ENCODE assay signal across 12 mouse cellular contexts in genomic region chr17:27200801-27201200, GRCm38 (mm10). TPM values are rescaled to one million over a fixed set of nuclear protein-coding genes. Genes with fewer than 3 reads are reported as not detected.
DNase-seq lines count a peak whose midpoint lies in the region; ATAC-seq and TF ChIP-seq lines count a peak whose summit lies in the region.
"Had no signal": no experiment of that assay in that cellular context is flagged by ENCODE, and none has a peak within 500 bp of the region (broad histone marks: within the 10 kb centered on the region; RNA-seq: fewer than 3 reads in every experiment).

No protein-coding gene starts in this region.

- 73% methylated on average over 11 of the region's 11 CpGs for WGBS in liver, postnatal 0 days (ENCODE audit: insufficient replicate concordance)
- 86% methylated on average over 11 of the region's 11 CpGs for WGBS in liver, embryonic 12.5 days (ENCODE audit: insufficient replicate concordance)
- 15% methylated on average over 11 of the region's 11 CpGs for WGBS in kidney, embryonic 16.5 days
- WGBS in neural tube, embryonic 14.5 days = 9% methylated on average over 11 of the region's 11 CpGs
- 88% methylated on average over 11 of the region's 11 CpGs for WGBS in hindbrain, embryonic 11.5 days

- no peak for TF ChIP-seq EP300 in liver, postnatal 0 days (IDR thresholded peaks at IDR 0.05; ENCODE audit: low read depth)

- H3K9ac ChIP-seq in liver, postnatal 0 days (replicated peaks) = no peak overlapping the region
- no peak overlapping the region for H3K9ac ChIP-seq in liver, embryonic 12.5 days
- peak overlapping the region; percentile 5; the same call in 1 of the 2 replicates for H3K9ac ChIP-seq in kidney, embryonic 16.5 days (replicated peaks; ENCODE audit: low read length)
- H3K9ac ChIP-seq in neural tube, embryonic 14.5 days (replicated peaks; ENCODE audit: low read depth, low read length) = 0 out of 2 replicates have a peak overlapping the region, but pooled peaks have one; percentile 28
- H3K9ac ChIP-seq in hindbrain, embryonic 11.5 days (ENCODE audit: low read depth, low read length) = no peak overlapping the region

- DNase-seq in adrenal gland, adult 2 months = peak; percentile 55
- no peak for DNase-seq in adrenal gland, postnatal 25 days
- DNase-seq in liver, postnatal 0 days = no peak
- DNase-seq in hindbrain, embryonic 11.5 days (ENCODE audit: low spot score) = no peak
- DNase-seq: heart, postnatal 14 days; lung, postnatal 14 days had no signal

- no peaks in the 10 kb centered on the region for H3K27me3 ChIP-seq in liver, postnatal 0 days (ENCODE audit: insufficient read depth, low read length)
- H3K27me3 ChIP-seq in liver, embryonic 12.5 days (replicated peaks) = no peaks in the 10 kb centered on the region
- no peaks in the 10 kb centered on the region for H3K27me3 ChIP-seq in kidney, embryonic 16.5 days (ENCODE audit: insufficient read depth, low read length)
- H3K27me3 ChIP-seq in neural tube, embryonic 14.5 days (ENCODE audit: control insufficient read depth, insufficient read depth, low read length) = no peaks in the 10 kb centered on the region
- H3K27me3 ChIP-seq in hindbrain, embryonic 11.5 days (ENCODE audit: control insufficient read depth, insufficient read depth, low read length) = no peaks in the 10 kb centered on the region

- no peak overlapping the region for H3K4me3 ChIP-seq in liver, postnatal 0 days (ENCODE audit: low read depth, low read length)
- no peak overlapping the region for H3K4me3 ChIP-seq in liver, embryonic 12.5 days
- no peak overlapping the region for H3K4me3 ChIP-seq in kidney, embryonic 16.5 days (ENCODE audit: low read length)
- H3K4me3 ChIP-seq in neural tube, embryonic 14.5 days (ENCODE audit: low read depth, low read length) = no peak overlapping the region
- no peak overlapping the region for H3K4me3 ChIP-seq in hindbrain, embryonic 11.5 days (ENCODE audit: low read depth, low read length)

- H3K9me3 ChIP-seq in liver, postnatal 0 days (ENCODE audit: low read length) = no peaks in the 10 kb centered on the region
- peaks cover 4% of the 10 kb centered on the region; the same call in 1 of the 2 replicates for H3K9me3 ChIP-seq in liver, embryonic 12.5 days (replicated peaks)
- peaks cover 4% of the 10 kb centered on the region for H3K9me3 ChIP-seq in kidney, embryonic 16.5 days (ENCODE audit: low read length)
- H3K9me3 ChIP-seq in neural tube, embryonic 14.5 days (ENCODE audit: control insufficient read depth, low read length) = no peaks in the 10 kb centered on the region
- no peaks in the 10 kb centered on the region for H3K9me3 ChIP-seq in hindbrain, embryonic 11.5 days (ENCODE audit: control insufficient read depth, low read length)

- ATAC-seq in liver, postnatal 0 days = no peak
- no peak for ATAC-seq in liver, embryonic 12.5 days
- ATAC-seq in kidney, embryonic 16.5 days (ENCODE audit: low FRiP score, low TSS enrichment) = no peak
- 0 out of 2 replicates have a peak, but pooled peaks have one; percentile 13 for ATAC-seq in neural tube, embryonic 14.5 days (ENCODE audit: low read depth)
- no peak for ATAC-seq in granulocyte monocyte progenitor cell, adult 5-6 weeks (replicated peaks; ENCODE audit: poor library complexity, severe bottlenecking)
- ATAC-seq in hindbrain, embryonic 11.5 days (ENCODE audit: low FRiP score) = no peak
- ATAC-seq: forebrain, embryonic 14.5 days had no signal

- TF ChIP-seq CTCF in liver, postnatal 0 days (IDR thresholded peaks at IDR 0.05; ENCODE audit: low read depth) = 0 out of 2 replicates have a peak, but pooled peaks have one; percentile 22

- H3K4me1 ChIP-seq in liver, postnatal 0 days (ENCODE audit: insufficient read depth) = peaks cover 11% of the 10 kb centered on the region
- H3K4me1 ChIP-seq in liver, embryonic 12.5 days = peaks cover 59% of the 10 kb centered on the region
- H3K4me1 ChIP-seq in kidney, embryonic 16.5 days (ENCODE audit: insufficient read depth, low read length) = peaks cover 36% of the 10 kb centered on the region
- H3K4me1 ChIP-seq in neural tube, embryonic 14.5 days (ENCODE audit: control insufficient read depth, insufficient read depth, low read length) = peaks cover 35% of the 10 kb centered on the region
- no peaks in the 10 kb centered on the region; the same call in 1 of the 2 replicates for H3K4me1 ChIP-seq in hindbrain, embryonic 11.5 days (replicated peaks; ENCODE audit: control insufficient read depth, insufficient read depth, low read length)

- H3K36me3 ChIP-seq in liver, postnatal 0 days (replicated peaks; ENCODE audit: insufficient read depth, low read length) = peaks cover 25% of the 10 kb centered on the region
- peaks cover 69% of the 10 kb centered on the region for H3K36me3 ChIP-seq in liver, embryonic 12.5 days
- peaks cover 46% of the 10 kb centered on the region for H3K36me3 ChIP-seq in kidney, embryonic 16.5 days (ENCODE audit: insufficient read depth, low read length)
- peaks cover 10% of the 10 kb centered on the region; the same call in 1 of the 2 replicates for H3K36me3 ChIP-seq in neural tube, embryonic 14.5 days (ENCODE audit: control insufficient read depth, insufficient read depth, low read length)
- H3K36me3 ChIP-seq in hindbrain, embryonic 11.5 days (ENCODE audit: control insufficient read depth, insufficient read depth, low read length) = peaks cover 13% of the 10 kb centered on the region; the same call in 1 of the 2 replicates

- H3K4me2 ChIP-seq in liver, postnatal 0 days (ENCODE audit: low read depth, low read length) = no peak overlapping the region
- no peak overlapping the region for H3K4me2 ChIP-seq in liver, embryonic 12.5 days
- no peak overlapping the region for H3K4me2 ChIP-seq in kidney, embryonic 16.5 days (replicated peaks; ENCODE audit: low read depth, low read length)
- no peak overlapping the region for H3K4me2 ChIP-seq in neural tube, embryonic 14.5 days (ENCODE audit: low read depth, low read length)
- no peak overlapping the region for H3K4me2 ChIP-seq in hindbrain, embryonic 11.5 days (replicated peaks; ENCODE audit: low read depth, low read length)

- no peak overlapping the region for H3K27ac ChIP-seq in liver, postnatal 0 days (ENCODE audit: low read depth)
- no peak overlapping the region for H3K27ac ChIP-seq in liver, embryonic 12.5 days
- H3K27ac ChIP-seq in kidney, embryonic 16.5 days (ENCODE audit: low read length) = no peak overlapping the region
- H3K27ac ChIP-seq in neural tube, embryonic 14.5 days (ENCODE audit: low read depth, low read length) = peak overlapping the region; percentile 60
- no peak overlapping the region for H3K27ac ChIP-seq in hindbrain, embryonic 11.5 days (ENCODE audit: low read depth, low read length)

RNA-seq across cellular contexts. Expression of gene Lemd2, which starts 3.5 kb away (rescaled TPM):
- total RNA-seq in adrenal gland, adult 2 months (2021) = 10 to 100 TPM; 53.3 to 56.3 TPM
- 152 and 185 TPM in 2 replicates for polyA plus RNA-seq in adrenal gland, adult 2 months (2012; rRNA removed)
- 80.7 and 81.1 TPM in 2 replicates for total RNA-seq in adrenal gland, postnatal 25 days (2021)
- 4.7 and 5.2 TPM in 2 replicates for polyA plus RNA-seq in liver, postnatal 0 days (2015; fragmentation: Nextera tagmentation; extraction: Ambion mirVana)
- 13.1 and 13.9 TPM in 2 replicates for polyA plus RNA-seq in liver, embryonic 12.5 days (2016; fragmentation: Nextera tagmentation; extraction: Ambion mirVana)
- 9.7 and 10.0 TPM in 2 replicates for polyA plus RNA-seq in kidney, embryonic 16.5 days (2015; fragmentation: Nextera tagmentation; extraction: Ambion mirVana)
- polyA plus RNA-seq in neural tube, embryonic 14.5 days (2014; fragmentation: Nextera tagmentation; extraction: Ambion mirVana) = 15.6 and 18.0 TPM in 2 replicates
- total RNA-seq in granulocyte monocyte progenitor cell, adult 5-6 weeks (2014; fragmentation: Nextera tagmentation) = 36.5 and 36.9 TPM in 2 replicates
- 23.5 and 29.7 TPM in 2 replicates for total RNA-seq in granulocyte monocyte progenitor cell, adult 5-6 weeks (2017)
- polyA plus RNA-seq in hindbrain, embryonic 11.5 days (2014; fragmentation: Nextera tagmentation; extraction: Ambion mirVana) = 12.4 and 16.5 TPM in 2 replicates

RNA-seq across cellular contexts. Expression of gene Ip6k3, which starts 33.2 kb away (rescaled TPM):
- total RNA-seq in adrenal gland, adult 2 months (2021) = 1 to 10 TPM in 1 of 2 experiments, under 1 TPM in 1; 0.69 to 1.9 TPM
- polyA plus RNA-seq in adrenal gland, adult 2 months (2012; rRNA removed) = 0.83 and 1.2 TPM in 2 replicates
- total RNA-seq in adrenal gland, postnatal 25 days (2021) = 0.52 and 1.6 TPM in 2 replicates
- polyA plus RNA-seq in liver, postnatal 0 days (2015; fragmentation: Nextera tagmentation; extraction: Ambion mirVana) = 0.06 and 0.34 TPM in 2 replicates
- polyA plus RNA-seq in liver, embryonic 12.5 days (2016; fragmentation: Nextera tagmentation; extraction: Ambion mirVana) = 0.13 TPM in 1 of 2 replicates, not detected in the other
- 0.15 and 0.19 TPM in 2 replicates for polyA plus RNA-seq in kidney, embryonic 16.5 days (2015; fragmentation: Nextera tagmentation; extraction: Ambion mirVana)
- polyA plus RNA-seq in neural tube, embryonic 14.5 days (2014; fragmentation: Nextera tagmentation; extraction: Ambion mirVana) = 0.44 and 0.62 TPM in 2 replicates
- total RNA-seq in granulocyte monocyte progenitor cell, adult 5-6 weeks (2014; fragmentation: Nextera tagmentation) = not detected in 2 replicates
- not detected in 2 replicates for total RNA-seq in granulocyte monocyte progenitor cell, adult 5-6 weeks (2017)
- 0.23 and 0.49 TPM in 2 replicates for polyA plus RNA-seq in hindbrain, embryonic 11.5 days (2014; fragmentation: Nextera tagmentation; extraction: Ambion mirVana)
- total RNA-seq: layer of hippocampus, postnatal 10 days had no signal

Comparison
In these comparisons a context has a peak if more than half of its experiments do, and no peak if none do; other contexts are left out.
1. H3K9ac ChIP-seq: peak in kidney, embryonic 16.5 days (single experiment) and neural tube, embryonic 14.5 days (single experiment); none in liver, postnatal 0 days (single experiment), liver, embryonic 12.5 days (single experiment) and hindbrain, embryonic 11.5 days (single experiment).